Mouse (Mus musculus) liver, embryonic 12.5 days (tissue): ENCODE measurements around the gene Gpatch2. TPM values are rescaled to one million over a fixed set of nuclear protein-coding genes. Genes with fewer than 3 reads are reported as not detected.

Experiments
- ATAC-seq: fragments of 200-750 bp; cut with Nextera tagmentation; 2 replicates; pipeline ENCODE4 v1.8.0; 2017; ENCODE audit warnings: moderate number of reproducible peaks, mild to moderate bottlenecking, moderate library complexity
- H3K27ac ChIP-seq: fragments of 300-500 bp; sonication (generic); 2 replicates; pipeline ENCODE4 v1.5.1; 2016; ENCODE audit warnings: mild to moderate bottlenecking
- H3K27me3 ChIP-seq: fragments of 300-500 bp; sonication (generic); replicated peaks from 2 replicates; pipeline ENCODE4 v1.6.1; 2016; ENCODE audit warnings: mild to moderate bottlenecking, moderate library complexity
- H3K36me3 ChIP-seq: fragments of 300-500 bp; sonication (generic); 2 replicates; pipeline ENCODE4 v1.6.1; 2016; ENCODE audit warnings: mild to moderate bottlenecking, moderate library complexity
- H3K4me1 ChIP-seq: fragments of 300-500 bp; sonication (generic); 2 replicates; pipeline ENCODE4 v1.6.1; 2016
- H3K4me2 ChIP-seq: fragments of 300-500 bp; sonication (generic); 2 replicates; pipeline ENCODE4 v1.6.1; 2016; ENCODE audit warnings: mild to moderate bottlenecking, moderate library complexity
- H3K4me3 ChIP-seq: fragments of 300-500 bp; sonication (generic); 2 replicates; pipeline ENCODE4 v1.5.1; 2016; ENCODE audit warnings: mild to moderate bottlenecking, moderate library complexity
- H3K9ac ChIP-seq: fragments of 300-500 bp; sonication (generic); 2 replicates; pipeline ENCODE4 v1.6.1; 2016; ENCODE audit warnings: mild to moderate bottlenecking, moderate library complexity
- H3K9me3 ChIP-seq: fragments of 300-500 bp; sonication (generic); replicated peaks from 2 replicates; pipeline ENCODE4 v1.6.1; 2016; ENCODE audit warnings: mild to moderate bottlenecking, moderate library complexity
- WGBS: fragments of 180-500 bp; shearing (Covaris S2); methylation state at CpG from one replicate; pipeline ENCODE4 v1.1.7; 2016; ENCODE audit not compliant: insufficient replicate concordance; 5-methylcytosine and 5-hydroxymethylcytosine counted together
- polyA plus RNA-seq: library from polyadenylated mRNA; unstranded; fragments of >200 nt; fragmentation: Nextera tagmentation; extraction: Ambion mirVana; gene quantifications from 2 replicates; pipeline ENCODE4 v1.2.1, GENCODE M21; 2016

The Gpatch2 gene
- polyA plus RNA-seq, 1 experiment from 2014 or later = 8.4 TPM

DNA sequence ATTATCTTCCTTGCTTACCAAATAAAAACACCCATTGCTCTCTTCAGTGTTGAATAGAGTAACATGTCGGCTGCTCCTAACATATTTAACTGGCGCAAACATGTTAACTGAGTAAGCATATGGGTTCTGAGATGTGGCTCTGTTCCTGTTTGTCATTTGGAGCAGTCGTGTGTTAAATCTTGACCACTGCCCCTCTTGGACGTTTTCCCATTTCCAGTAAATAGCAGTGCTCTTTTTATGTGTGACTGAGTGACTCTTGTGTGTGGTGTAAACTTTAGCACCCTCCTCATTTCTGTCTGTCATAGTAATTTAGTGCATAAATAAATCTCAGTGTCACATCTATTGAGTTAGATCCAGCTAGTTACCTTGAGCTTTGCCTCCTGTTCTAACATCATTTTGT lies 52.3 kb downstream of the Gpatch2 start:
- Histone ChIP-seq H3K27me3 (no peaks in the 10 kb centered on the region), H3K4me1 (no peaks in the 10 kb centered on the region), H3K27ac (no peak overlapping the region), H3K4me2 (no peak overlapping the region), H3K9ac (no peak overlapping the region), H3K9me3 (no peaks in the 10 kb centered on the region), H3K4me3 (no peak overlapping the region), H3K36me3 (no peaks in the 10 kb centered on the region)
- 82% methylated on average over 4 of the region's 4 CpGs for WGBS
- ATAC-seq = no peak

DNA sequence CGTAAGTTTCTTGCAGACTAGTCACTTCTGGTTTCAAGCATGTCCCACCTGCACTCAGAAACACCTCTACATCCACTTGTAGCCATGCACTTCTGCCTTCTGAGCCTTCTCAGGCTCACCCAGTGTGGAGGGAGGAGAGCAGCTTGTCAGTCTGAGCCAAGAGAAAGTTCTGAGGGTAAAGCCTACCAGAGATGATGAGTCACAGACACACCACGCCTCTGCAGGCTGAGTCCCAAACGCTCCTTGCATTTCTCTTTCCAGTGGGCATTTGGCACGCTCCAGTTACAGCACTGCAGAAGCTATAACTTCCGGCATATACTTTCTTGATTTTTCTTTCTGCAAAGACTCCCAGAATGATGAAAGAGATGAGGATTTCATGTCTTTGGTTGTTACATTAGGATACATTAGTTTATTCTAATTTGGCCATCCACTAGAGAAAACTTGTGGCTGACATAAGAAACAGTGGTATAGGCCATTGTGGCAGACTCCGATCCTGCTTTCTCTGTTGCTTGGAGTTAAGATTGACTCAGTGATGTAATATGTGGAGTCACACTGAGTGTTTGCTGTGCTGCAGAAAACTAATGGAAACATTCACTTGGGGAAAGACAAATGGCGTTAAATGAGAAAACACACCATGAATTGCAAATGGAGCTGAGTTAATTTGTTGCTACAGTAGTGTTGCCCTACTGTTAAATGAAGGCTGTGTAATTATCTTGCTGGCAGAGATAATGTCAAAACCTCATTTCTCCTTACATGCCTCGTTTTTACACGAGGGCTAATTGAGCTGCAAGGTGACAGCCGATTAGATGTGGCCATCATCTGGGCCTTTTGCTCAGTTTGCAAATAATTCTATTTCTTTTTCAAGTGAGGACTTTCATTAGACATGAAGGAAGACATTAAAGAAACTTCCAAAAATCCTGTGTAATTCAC lies 55.3 kb downstream of the Gpatch2 start:
- Histone ChIP-seq H3K36me3 (no peaks in the 10 kb centered on the region), H3K4me1 (no peaks in the 10 kb centered on the region), H3K9ac (no peak overlapping the region), H3K27me3 (no peaks in the 10 kb centered on the region), H3K27ac (no peak overlapping the region), H3K4me3 (no peak overlapping the region), H3K9me3 (no peaks in the 10 kb centered on the region), H3K4me2 (no peak overlapping the region)
- ATAC-seq = no peak
- 65% methylated on average over 10 of the region's 10 CpGs for WGBS

DNA sequence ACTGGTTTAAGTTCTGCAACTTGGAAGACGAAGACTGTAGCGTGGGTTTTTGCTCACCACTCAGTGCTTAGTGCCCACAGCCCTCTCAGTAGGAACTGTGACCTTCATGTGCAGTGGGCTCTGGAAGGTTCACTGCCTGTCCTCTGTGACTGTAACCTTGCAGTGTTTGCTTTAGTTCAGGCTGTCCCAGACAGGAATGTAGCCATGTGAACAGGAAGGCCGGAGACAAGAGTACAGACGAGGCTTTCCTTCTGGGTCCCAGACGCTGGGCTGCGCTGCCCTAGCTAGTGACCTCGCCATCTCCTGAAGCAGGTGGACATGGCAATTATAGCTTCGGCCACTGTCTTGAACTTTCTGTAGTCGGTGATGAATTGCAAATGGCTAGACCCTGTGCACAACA lies 62.0 kb downstream of the Gpatch2 start:
- ATAC-seq = no peak
- Histone ChIP-seq H3K27me3 (no peaks in the 10 kb centered on the region), H3K4me2 (no peak overlapping the region), H3K36me3 (no peaks in the 10 kb centered on the region), H3K9ac (no peak overlapping the region), H3K4me1 (0 out of 2 replicates have a peak, but pooled peaks cover 3% of the 10 kb centered on the region), H3K9me3 (no peaks in the 10 kb centered on the region), H3K27ac (no peak overlapping the region), H3K4me3 (no peak overlapping the region)
- WGBS = 63% methylated on average over 9 of the region's 9 CpGs

DNA sequence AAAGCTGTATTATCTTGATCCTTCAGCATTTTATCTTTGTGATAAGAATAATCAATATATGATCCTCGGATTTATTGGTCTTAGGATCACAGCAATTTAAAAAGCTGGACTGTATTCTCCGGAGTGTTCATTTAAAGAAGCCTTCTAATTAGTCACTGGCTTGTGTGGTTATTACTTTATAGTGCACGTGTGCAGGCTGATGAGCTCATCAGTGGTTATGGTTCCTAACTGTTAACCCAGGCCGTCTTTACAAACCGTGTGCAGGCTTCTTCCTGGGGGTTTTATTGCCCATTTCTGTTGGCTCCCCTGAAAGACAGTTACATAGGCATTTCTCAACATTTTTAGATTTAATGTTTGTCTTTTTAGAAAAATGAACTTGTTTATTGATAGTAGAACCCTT lies 63.2 kb downstream of the Gpatch2 start:
- H3K4me3 ChIP-seq = no peak overlapping the region
- H3K27me3 ChIP-seq = no peaks in the 10 kb centered on the region
- 0 out of 2 replicates have a peak, but pooled peaks cover 3% of the 10 kb centered on the region for H3K4me1 ChIP-seq
- H3K9ac ChIP-seq = no peak overlapping the region
- no peaks in the 10 kb centered on the region for H3K36me3 ChIP-seq
- no peak overlapping the region for H3K27ac ChIP-seq
- ATAC-seq = no peak
- no peaks in the 10 kb centered on the region for H3K9me3 ChIP-seq
- 68% methylated on average over 5 of the region's 5 CpGs for WGBS
- H3K4me2 ChIP-seq = no peak overlapping the region

DNA sequence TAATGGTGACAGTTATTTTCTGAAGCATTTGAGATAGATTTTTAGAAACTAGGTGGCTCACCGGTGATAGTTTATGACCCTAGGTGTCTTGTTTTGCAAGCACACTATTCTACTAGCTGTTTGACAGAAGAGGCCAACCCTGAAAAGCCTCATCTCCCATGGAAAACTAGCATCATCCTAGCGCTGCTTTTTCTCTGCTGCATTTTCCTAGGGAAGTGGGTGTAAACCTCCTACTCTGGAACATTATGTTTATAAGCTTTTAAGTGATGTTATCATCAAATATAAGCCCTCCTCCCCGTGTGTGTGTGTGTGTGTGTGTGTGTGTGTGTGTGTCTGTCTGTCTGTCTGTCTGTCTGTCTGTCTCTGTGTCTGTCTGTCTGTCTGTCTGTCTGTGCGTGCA lies 64.5 kb downstream of the Gpatch2 start:
- Histone ChIP-seq H3K9ac (no peak overlapping the region), H3K27me3 (no peaks in the 10 kb centered on the region), H3K9me3 (no peaks in the 10 kb centered on the region), H3K36me3 (no peaks in the 10 kb centered on the region), H3K4me3 (no peak overlapping the region), H3K27ac (no peak overlapping the region), H3K4me1 (0 out of 2 replicates have a peak, but pooled peaks cover 3% of the 10 kb centered on the region), H3K4me2 (no peak overlapping the region)
- 70% methylated on average over 4 of the region's 4 CpGs for WGBS
- no peak for ATAC-seq

DNA sequence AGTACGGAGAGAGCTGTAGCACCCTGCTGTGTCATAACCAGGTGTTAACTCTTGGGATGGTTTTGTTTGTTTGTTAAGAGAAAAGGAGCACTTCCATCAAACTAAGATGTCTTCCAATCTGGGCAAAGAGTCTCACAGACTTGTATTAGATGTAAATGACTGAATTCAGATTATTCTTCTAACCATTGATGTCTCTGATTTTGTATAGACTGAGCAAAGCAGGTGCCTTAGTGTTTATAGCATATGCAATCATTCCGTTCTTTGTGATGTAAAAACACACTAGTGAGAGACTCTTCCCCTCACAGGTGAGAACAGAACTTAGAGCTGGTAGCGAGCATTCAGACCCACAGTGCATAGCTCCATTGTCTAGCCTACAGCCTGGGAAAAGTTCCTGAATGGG lies 67.0 kb downstream of the Gpatch2 start:
- Histone ChIP-seq H3K27ac (no peak overlapping the region), H3K4me3 (no peak overlapping the region), H3K27me3 (no peaks in the 10 kb centered on the region), H3K36me3 (no peaks in the 10 kb centered on the region), H3K4me1 (0 out of 2 replicates have a peak, but pooled peaks cover 2% of the 10 kb centered on the region), H3K9me3 (no peaks in the 10 kb centered on the region), H3K9ac (no peak overlapping the region), H3K4me2 (no peak overlapping the region)
- 81% methylated on average over 3 of the region's 3 CpGs for WGBS
- ATAC-seq = no peak

DNA sequence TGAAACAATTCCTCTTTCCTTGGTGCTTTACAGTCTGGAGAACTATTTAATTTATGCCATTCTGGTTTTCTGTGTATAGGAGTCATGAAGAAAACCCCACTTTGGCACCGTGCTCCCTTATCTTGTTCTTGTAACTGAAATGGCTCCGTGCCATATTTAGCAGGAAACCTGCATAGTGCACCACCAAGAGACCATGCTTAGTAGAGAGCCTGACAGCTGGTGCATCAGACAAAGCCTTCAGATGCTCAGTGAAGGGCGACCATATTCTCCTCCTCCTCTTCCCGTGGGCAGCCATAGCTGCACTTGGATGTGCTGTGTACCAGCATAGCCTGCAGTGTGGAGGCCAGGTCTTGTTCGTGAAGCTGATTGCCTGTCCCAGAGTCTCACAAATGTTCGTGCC lies 67.5 kb downstream of the Gpatch2 start:
- ATAC-seq = no peak
- Histone ChIP-seq H3K9ac (no peak overlapping the region), H3K27me3 (no peaks in the 10 kb centered on the region), H3K9me3 (no peaks in the 10 kb centered on the region), H3K4me2 (no peak overlapping the region), H3K4me3 (no peak overlapping the region), H3K36me3 (no peaks in the 10 kb centered on the region), H3K4me1 (no peaks in the 10 kb centered on the region), H3K27ac (no peak overlapping the region)
- 65% methylated on average over 6 of the region's 6 CpGs for WGBS

DNA sequence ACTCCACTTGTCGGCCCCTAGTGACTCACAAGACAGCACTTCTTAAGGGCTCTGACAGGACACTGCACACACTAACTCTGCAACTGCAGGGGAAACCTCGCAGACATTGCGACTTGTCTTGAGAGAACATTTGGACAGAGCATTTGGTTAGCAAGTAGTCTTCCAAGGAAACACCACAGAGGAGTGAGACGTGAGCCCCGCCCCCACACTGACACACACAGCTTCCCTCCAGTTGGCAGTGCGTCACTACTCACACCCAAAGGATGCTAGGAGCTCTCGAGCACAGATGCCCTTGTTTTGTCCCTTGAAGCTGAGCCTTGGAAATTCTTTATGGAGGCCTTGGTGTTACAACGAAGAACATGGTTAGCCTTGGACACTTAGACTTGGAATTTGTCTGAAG lies 70.4 kb downstream of the Gpatch2 start:
- no peaks in the 10 kb centered on the region for H3K36me3 ChIP-seq
- H3K9ac ChIP-seq = no peak overlapping the region
- WGBS = 81% methylated on average over 8 of the region's 8 CpGs
- no peak for ATAC-seq
- no peaks in the 10 kb centered on the region for H3K4me1 ChIP-seq
- H3K4me2 ChIP-seq = no peak overlapping the region
- H3K27me3 ChIP-seq = no peaks in the 10 kb centered on the region
- no peak overlapping the region for H3K27ac ChIP-seq
- H3K9me3 ChIP-seq = no peaks in the 10 kb centered on the region
- no peak overlapping the region for H3K4me3 ChIP-seq

DNA sequence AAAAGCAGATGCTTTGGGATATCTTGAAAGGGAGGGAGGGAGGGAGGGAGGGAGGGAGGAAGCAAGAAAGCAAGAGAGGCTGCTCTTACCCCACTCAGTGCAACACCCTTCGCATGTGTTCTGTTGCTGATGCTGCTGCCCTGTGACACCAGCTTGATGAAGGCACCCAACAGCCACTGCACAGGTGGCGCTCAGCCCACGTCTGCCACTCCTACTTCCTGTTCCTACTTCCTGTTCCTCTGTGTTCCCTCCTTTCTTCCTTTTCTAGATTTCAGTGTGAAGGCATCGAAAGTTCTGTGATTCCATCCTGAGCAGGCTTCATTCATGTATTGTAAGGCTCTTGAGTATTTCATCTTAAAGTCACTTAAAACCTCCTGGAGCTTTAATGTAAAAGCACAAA lies 71.1 kb downstream of the Gpatch2 start:
- no peaks in the 10 kb centered on the region for H3K27me3 ChIP-seq
- 68% methylated on average over 4 of the region's 4 CpGs for WGBS
- no peak overlapping the region for H3K27ac ChIP-seq
- H3K4me1 ChIP-seq = no peaks in the 10 kb centered on the region
- no peak overlapping the region for H3K4me3 ChIP-seq
- no peaks in the 10 kb centered on the region for H3K9me3 ChIP-seq
- no peak overlapping the region for H3K9ac ChIP-seq
- no peaks in the 10 kb centered on the region for H3K36me3 ChIP-seq
- H3K4me2 ChIP-seq = no peak overlapping the region
- no peak for ATAC-seq

DNA sequence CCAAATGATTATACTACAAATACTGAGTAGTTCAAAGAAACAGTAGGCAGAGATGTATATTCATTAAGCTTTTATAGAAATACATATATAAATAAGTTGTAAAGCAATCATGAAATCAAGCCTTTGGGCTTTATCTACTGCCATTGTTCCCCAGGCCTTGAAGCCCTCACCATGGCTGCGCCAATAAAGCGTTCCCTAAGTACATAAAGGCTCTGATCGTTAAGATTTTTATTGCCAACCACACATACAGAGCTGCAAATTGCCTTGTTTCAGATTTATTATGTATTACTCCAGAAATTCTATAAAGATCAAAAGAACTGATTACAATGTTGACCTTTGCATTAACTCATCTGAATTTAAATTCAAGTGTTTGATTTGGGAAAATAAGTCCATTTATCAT lies 71.6 kb downstream of the Gpatch2 start:
- H3K4me1 ChIP-seq = no peaks in the 10 kb centered on the region
- H3K9me3 ChIP-seq = no peaks in the 10 kb centered on the region
- no peak overlapping the region for H3K27ac ChIP-seq
- no peak overlapping the region for H3K9ac ChIP-seq
- H3K4me3 ChIP-seq = no peak overlapping the region
- ATAC-seq = no peak
- no peaks in the 10 kb centered on the region for H3K36me3 ChIP-seq
- 86% methylated on average over 3 of the region's 3 CpGs for WGBS
- H3K27me3 ChIP-seq = no peaks in the 10 kb centered on the region
- no peak overlapping the region for H3K4me2 ChIP-seq

DNA sequence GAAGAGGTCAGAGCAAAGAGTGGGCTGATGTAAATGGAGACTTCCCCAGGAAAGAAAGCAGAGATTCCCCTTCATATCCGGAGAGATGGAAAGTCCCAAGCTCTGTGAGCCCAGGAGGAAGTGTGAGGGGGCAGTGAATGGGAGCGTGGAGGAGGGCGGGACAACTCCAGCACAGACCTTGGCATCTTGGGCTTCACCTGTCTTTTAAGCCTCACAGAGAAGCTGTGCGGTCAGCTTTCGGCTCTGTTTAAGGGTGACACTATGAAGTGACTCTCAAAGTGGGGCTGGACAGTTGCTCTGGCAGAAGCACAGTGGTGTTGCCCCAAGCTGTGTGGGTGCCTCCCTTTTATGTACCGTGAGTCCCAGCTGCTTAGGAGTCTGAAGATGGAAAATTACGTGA lies 74.9 kb downstream of the Gpatch2 start:
- Histone ChIP-seq H3K36me3 (no peaks in the 10 kb centered on the region), H3K27me3 (no peaks in the 10 kb centered on the region), H3K27ac (no peak overlapping the region), H3K4me3 (no peak overlapping the region), H3K9me3 (no peaks in the 10 kb centered on the region), H3K4me1 (no peaks in the 10 kb centered on the region), H3K9ac (no peak overlapping the region), H3K4me2 (no peak overlapping the region)
- ATAC-seq = no peak
- WGBS = 84% methylated on average over 7 of the region's 7 CpGs

DNA sequence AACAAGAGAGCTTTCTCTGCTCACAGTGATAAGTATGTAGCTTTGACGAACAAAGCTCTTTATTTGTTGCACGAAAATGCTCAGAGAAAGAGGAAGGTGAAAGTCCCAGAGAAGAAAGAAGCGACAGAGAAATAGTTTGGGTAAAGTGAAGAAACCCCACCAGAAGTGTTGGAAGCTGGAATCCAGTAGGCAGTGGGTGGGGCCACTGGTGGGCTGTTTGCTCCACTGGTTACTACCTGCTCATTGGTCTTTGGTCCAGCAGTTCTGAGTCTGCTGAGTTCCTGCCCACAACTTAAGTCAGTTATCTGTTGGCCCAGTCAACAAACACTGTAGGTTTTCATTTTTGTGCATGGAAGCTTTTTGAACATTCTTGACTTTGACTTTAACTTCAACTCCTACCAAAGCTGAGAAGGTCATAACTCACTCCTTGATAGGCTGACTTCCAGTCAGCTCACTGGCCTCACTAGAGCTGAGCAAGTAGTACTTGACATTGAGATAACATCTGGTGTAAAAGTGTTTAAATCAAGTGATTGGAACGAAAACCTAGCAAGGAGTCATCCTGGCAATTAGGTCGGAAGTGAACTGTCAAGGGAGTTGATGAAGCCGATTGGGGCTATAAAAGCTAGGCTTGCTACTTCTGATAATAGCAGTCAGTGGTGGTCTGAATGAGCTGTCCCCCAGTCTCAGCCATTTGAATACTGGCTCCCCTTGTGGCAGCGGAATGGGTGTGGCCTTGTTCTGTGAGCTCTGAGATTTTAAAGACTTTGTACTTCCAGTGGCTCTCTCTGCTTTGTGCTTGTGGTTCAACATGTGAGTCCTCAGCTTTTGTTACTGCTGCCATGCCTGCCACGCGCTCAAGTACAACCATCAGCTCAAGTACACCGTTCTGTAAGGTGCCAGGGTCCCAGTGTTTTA lies 76.4 kb downstream of the Gpatch2 start:
- no peak overlapping the region for H3K4me3 ChIP-seq
- ATAC-seq = no peak
- no peaks in the 10 kb centered on the region for H3K27me3 ChIP-seq
- H3K9me3 ChIP-seq = no peaks in the 10 kb centered on the region
- no peak overlapping the region for H3K4me2 ChIP-seq
- 74% methylated on average over 10 of the region's 10 CpGs for WGBS
- H3K27ac ChIP-seq = no peak overlapping the region
- no peaks in the 10 kb centered on the region for H3K4me1 ChIP-seq
- H3K9ac ChIP-seq = no peak overlapping the region
- H3K36me3 ChIP-seq = no peaks in the 10 kb centered on the region
